Mouse (Mus musculus) left cerebral cortex, postnatal 14 days (tissue): Measurements from ENCODE around the gene Nmnat3. TPM values are rescaled to one million over a fixed set of nuclear protein-coding genes. Genes with fewer than 3 reads are reported as not detected.

Source experiments
- DNase-seq, 2 experiments: peaks; one replicate each; pipeline ENCODE4 v3.0.0; 2021 to 2022; ENCODE audit warnings: low spot score in 2 of 2, mixed read lengths in 1 of 2
- intact Hi-C: fragments of 180-260 bp; cut with DNase I; formaldehyde crosslinking; loops from one replicate; pipeline ENCODE4 v1.15.1; 2025
- total RNA-seq, 2 experiments: library from RNA; stranded (reverse); gene quantifications; 2 replicates each; pipeline ENCODE4 v1.2.3; 2021

The Nmnat3 gene
- total RNA-seq, 2 experiments from 2014 or later, result 0.48 to 1.0 TPM

- no peak for DNase-seq
- intact Hi-C loops, result no loop called here
Measured at GRCm38 (mm10) chr9:98300582-98300981, 13.3 kb downstream of the Nmnat3 start.

DNA sequence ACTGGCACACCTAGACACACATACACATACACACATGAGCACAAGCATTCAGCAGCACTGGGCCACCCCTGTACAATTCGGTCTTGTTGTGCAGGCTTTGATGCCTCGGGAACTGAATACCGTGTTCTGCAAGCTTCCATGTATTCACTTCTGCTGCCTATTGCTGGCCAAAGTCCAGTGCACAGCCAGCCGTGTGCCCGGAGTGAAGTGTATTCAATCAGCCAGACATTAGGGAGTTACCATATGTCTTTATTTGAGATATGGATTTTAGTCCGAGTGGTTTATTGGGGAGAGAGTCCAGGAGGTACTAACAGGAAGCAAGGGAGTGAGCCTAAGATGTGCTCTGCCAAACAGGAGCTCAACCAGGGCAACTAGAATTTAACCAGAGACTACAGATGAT, 19.8 kb downstream of the Nmnat3 start:
- no peak for DNase-seq
- intact Hi-C loops, result no loop called here

DNA sequence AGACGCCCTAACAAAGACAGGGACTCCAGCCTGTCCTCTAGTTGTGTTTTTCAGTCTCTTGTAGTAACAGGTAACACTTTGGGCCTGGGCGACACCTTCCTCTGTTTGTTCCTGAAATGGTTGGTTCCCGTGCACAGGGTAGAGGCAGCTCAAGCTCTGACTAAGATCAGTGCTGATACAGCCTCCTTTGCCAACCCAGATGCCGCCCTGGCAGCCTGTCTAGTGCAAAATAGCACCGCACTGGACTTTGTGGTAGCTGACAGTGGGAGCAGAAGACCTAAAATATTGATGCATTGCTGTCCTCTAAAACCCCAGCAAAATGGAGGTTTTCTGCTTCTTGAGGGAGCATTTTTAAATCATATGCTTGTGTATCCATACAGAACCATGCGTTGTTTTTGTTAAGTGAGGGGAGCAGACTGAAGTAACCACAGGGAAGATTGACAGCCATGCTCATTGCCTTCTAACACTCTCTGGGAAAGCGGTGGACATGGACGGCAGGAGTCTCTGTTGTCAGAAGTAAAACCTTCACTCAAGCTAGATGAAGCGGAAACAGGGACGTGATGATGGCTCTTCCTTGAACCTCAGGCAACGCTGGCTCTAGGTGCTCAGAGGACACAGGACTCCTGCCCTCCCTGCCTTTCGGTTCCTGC, 24.2 kb downstream of the Nmnat3 start:
- no peak for DNase-seq
- intact Hi-C loops, result no loop called here

DNA sequence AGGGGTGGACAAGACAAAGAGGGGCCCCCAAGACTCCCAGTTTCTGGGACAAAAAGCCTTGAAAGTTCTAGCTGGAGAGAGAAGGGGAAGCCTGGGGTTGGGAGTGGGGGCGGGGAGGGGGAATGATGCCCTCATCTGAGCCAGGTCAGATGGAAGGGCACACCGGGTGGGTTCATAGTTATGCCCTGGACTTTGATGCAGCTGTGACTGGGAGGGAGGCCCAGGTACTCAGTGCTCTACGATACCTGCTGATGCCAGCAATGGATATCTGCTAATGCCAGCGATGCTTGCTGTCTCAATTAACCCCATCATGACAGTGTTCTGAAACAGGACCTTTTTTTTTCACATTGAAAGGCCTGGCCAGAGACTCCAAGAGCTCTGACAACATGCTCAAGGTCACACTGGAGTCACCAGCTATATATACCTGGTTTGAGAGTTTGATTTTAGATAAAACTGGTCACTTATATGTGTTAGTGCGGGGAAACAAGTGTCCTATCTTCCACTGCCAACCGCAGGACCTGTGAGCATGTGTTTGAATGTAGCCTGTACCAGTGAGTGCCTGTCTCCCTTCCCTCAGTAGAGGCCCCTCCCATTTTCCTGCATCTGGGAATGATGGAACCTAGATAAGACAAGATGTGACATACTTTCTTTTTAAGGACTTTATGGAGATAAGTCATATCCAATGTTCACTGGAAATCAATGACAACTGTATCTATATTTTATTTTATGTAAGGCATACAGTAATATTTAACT, 25.6 kb downstream of the Nmnat3 start:
- intact Hi-C loops, result no loop called here
- DNase-seq, result no peak

DNA sequence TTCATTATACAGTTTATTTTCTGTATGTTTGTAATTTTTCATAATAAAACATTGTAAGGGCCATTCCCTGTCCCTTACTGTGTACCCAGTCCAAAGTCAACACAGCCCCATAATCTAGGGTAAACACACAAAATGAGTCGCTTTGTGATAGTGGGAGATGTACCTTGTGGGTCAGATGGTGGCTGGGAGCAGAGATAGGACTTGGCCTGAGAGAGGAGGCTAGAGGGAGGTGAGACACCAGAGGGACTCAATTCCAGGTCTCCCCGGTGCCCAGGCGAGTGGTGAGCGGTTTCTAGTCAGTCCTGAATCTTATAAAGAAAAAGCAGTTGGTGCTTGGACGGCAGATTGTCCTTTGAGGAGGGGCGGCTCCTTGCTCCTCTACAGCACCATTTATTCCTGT, 26.4 kb downstream of the Nmnat3 start:
- DNase-seq, result no peak
- intact Hi-C loops, result no loop called here

GRCm38 (mm10) chr9:98314059-98314650, 26.9 kb downstream of the Nmnat3 start:
- intact Hi-C loops, result no loop called here
- no peak for DNase-seq

DNA sequence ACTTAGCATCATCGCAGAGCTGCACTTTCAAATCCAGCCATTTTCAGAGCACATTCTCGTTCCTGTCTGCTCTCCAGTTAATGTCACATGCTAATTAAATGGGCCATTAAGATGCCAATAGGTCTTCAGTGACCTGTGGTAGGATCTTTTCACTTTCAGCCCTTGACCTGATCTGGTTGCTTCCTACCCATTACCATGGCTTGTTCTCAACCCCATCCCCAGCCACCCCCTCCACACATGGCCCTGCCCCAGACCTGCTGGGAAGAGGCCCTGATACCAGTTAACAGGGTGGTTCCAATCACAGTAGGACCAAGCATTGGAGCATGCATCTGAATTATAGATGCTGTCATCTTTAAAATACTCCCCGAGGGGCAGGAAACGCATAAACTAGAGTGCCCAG, 30.7 kb downstream of the Nmnat3 start:
- DNase-seq, result no peak
- intact Hi-C loops, result no loop called here

- no peak for DNase-seq
- intact Hi-C loops, result no loop called here
Measured at GRCm38 (mm10) chr9:98318875-98319274, 31.6 kb downstream of the Nmnat3 start.

DNA sequence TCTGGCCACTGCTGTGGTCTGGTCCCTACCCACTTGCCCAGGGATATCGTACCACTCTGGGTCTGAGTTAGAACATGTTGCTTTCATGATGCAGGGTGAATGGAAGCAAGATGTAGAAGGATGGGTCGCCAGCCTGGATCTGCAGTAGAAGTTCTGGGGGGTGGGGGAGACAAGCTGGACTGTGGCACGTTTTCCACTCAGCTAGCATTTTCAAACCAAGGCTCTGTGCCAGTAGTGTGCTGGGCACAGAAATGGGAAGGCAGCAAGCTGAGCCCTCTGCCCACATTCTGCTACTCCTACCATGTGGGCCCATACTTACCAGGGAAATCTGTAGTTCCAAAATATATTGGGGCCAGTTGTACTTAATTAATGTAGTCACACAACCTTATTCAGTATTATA, 33.5 kb downstream of the Nmnat3 start:
- DNase-seq, result peak; percentile 19 to 20
- intact Hi-C loops, result no loop called here

- intact Hi-C loops, result no loop called here
- peak in 1 of 2 experiments; percentile 27 for DNase-seq
Measured at GRCm38 (mm10) chr9:98326088-98326487, 38.9 kb downstream of the Nmnat3 start.

DNA sequence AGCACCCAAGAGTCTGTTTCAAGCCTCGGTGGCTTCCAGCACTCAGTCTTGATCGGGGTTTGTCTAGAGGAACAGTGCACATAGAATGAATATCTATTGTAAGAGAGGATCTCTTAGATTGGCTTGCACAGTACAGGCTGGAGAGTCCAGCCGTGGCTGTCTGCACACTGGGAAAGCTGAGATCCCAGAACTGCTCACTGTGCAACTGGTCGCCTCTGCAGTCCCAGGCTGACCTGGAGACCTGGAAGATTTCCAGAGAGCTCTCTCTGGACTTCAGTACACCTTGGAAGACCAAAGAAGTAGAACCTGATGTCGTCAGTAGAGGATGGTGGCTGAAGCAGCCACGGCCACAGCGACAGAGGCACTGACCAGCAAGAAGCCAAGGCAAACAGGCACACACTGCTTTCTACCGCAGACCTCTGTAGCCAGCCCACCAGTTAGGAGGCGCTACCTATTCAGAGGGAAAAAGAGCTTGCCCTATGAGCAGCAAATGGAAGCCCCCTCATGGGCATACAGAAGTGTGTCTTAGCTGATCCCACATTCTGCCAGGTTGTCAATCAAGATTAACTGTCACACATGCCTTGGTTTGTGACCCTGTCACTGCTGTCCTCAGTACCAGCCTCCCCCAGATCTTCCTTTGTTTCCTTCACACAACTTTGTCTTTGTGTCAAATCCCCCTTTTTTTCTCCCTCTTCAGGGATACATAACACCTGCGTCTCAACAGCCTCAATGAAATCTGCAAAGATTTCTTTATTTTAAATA, 41.4 kb downstream of the Nmnat3 start:
- no peak for DNase-seq
- intact Hi-C loops, result no loop called here

DNA sequence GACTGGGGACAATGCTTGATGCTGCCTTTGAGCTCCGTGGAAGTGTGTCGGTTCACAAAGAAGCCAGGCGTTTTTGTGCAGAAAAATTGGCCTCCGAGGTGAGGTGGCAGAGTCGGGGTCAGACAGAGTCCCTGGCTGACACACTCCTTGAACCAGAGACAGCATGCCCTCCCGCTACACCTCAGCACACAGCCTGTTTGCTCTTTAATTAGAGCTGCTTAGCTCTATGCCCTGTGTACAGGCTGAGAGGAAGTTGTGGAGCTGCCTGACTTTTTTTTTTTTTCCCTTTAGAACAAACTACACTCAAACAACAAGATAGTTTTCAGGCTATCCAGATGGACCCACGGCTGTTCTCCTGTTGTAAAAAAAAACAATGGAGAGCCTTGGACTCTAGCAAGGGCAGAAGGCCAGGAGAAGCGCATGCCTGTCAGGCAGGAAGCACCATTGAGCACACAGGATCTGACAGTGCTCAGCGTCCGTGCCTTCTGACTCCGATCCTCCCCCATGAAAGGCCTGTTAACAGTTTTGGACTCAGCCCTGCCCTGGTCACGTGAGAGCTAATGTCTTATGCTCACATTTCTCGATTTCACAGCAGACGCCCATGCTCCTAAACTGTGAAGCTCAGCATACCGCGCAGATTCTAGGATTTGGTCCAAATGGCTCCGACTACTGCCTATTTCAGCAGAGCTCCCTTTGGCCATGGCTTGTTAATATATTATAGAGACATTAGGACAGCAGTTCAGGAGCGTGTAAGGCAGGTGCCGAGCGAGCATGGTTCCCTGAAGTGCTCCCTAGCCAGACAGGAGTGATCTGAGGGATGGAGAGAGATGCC, 42.3 kb downstream of the Nmnat3 start:
- peak; percentile 45 to 68 for DNase-seq
- intact Hi-C loops, result no loop called here

DNA sequence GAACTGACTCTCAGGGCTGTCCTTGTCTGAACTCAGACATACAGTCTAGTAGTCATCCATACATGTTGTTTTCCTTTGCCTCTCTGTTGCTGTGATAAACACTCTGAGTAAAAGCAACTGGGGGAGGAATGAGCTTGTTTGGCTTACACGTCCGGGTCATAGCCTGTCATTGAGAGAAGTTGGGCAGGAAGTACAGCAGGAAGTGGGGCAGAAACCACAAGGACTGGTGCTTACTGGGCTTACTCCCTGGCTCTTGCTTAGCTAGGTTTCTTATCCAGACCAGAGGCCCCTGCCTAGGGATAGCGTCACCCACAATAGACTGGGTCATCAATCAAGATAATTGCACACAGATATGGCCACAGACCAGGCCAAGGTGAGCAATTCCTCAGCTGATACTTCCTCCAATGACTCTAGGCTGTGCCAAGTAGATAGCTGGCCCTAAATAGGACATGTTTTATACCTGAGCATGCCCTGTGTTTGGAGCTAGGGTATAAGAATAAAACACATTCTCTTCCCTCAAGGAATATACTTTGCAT, 46.1 kb downstream of the Nmnat3 start:
- intact Hi-C loops, result no loop called here
- no peak for DNase-seq

GRCm38 (mm10) chr9:98337881-98338769, 50.9 kb downstream of the Nmnat3 start:
- DNase-seq, result peak in 1 of 2 experiments; percentile 35
- intact Hi-C loops, result no loop called here

DNA sequence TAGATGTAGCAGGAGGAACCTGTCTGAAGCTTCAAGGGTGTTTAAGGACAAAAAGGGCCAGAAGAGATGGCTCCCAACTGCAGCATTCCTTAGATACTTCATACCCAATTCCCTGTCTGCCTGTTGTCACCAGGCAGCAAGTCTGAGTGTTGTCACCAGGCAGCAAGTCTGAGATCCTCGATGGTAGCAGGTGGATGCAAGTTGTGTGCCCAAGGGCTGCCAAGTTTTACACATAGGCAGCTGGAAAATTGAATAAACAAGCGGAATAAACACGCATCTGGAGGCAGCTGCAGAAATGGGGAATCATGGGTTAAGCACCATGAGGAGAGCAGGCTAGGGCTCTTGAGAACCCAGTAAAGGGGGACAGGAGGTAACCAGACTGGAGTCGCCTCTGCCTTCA, 52.7 kb downstream of the Nmnat3 start:
- intact Hi-C loops, result no loop called here
- DNase-seq, result no peak

DNA sequence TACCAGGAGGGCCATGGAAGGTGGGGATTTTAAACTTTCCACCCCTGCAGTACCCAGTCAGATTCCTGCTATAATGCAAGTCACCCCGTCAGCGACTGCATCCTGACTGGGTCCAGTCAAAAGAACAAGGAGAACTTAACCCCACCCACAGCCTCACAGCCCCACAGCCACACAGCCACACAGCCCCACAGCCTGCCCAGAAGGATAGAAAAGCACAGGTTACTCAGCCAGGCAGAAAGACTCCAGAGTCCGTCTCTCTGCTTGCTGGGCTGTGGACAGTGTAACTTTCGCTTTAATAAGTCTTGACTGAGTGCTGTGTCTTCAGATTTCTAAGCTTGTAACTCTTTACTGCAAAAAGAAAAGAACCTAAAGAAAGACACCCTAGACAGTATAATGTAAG, 53.2 kb downstream of the Nmnat3 start:
- intact Hi-C loops, result no loop called here
- DNase-seq, result no peak

DNA sequence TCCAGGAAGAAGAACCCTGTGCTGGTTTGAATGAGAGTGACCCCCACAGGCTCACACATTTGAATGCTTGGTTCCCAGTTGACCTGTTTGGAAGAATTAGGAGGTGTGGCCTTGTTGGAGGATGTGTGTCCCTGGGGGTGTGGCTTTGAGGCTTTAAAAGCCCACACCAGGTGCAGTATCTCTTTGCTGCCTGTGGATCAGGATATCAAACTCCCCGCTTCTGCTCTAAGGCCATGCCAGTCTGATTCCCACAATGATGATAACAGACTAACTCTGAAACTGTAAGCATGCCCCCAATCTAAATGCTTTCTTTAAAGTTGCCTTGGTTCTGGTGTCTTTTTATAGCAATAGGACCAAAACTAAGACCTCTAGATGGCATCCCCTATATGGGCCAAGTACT, 58.6 kb downstream of the Nmnat3 start:
- intact Hi-C loops, result no loop called here
- no peak for DNase-seq

DNA sequence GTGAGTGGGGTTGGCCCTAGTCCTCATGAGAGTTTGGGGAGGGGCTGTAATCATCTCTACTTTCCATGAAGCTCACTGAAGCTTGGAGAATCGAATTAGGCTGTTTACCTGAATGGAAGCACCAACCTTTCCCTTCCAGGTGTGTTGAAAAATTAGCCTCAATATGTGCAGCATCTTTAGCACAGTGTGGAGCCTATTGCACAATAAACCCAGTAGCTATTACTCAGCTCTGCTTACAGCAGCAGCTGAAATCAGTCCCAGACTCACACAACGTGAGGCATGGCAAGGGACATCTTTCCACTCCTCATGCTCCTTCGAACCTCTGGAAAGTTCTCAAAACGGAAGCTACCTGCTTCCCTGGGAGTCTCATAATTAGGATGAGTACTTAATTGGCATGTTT, 59.0 kb downstream of the Nmnat3 start:
- intact Hi-C loops, result no loop called here
- DNase-seq, result no peak
